8 mouse cellular contexts compared by ENCODE assay signal in the genomic region with DNA sequence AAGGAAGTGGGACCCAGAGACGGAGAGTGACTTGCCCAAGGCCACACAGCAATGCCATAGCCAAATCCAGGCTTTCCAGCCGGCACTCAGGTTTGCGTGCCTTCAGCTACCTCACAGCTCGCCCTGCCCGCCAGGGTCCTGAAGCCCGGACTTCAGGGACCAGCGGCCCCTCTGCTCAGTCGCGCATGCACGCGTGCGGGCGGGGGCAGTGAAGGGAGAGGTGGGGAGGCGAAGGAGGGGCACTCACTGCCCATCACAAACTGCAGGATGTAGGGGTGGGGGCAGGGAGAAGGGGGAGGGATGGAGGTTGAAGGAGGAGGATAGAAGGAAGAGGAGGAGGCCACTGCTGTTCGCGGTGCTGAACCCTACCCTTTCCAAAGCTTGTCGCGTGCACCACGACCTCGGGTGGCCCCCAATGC. TPM values are rescaled to one million over a fixed set of nuclear protein-coding genes. Genes with fewer than 3 reads are reported as not detected.
DNase-seq lines count a peak whose midpoint lies in the region; ATAC-seq and TF ChIP-seq lines count a peak whose summit lies in the region.

No protein-coding gene starts in this region.

- peak overlapping the region; percentile 49 for H3K4me3 ChIP-seq in heart, embryonic 10.5 days
- H3K4me3 ChIP-seq in hindbrain, embryonic 10.5 days = peak overlapping the region; percentile 38
- H3K4me3 ChIP-seq in midbrain, embryonic 10.5 days = peak overlapping the region; percentile 32
- H3K4me3 ChIP-seq in cerebellum, adult 2 months (replicated peaks; ENCODE audit: insufficient read depth, low read depth, low read length) = no peak overlapping the region

- no peaks in the 10 kb centered on the region for H3K36me3 ChIP-seq in heart, embryonic 10.5 days
- no peaks in the 10 kb centered on the region for H3K36me3 ChIP-seq in hindbrain, embryonic 10.5 days
- no peaks in the 10 kb centered on the region for H3K36me3 ChIP-seq in midbrain, embryonic 10.5 days

- no peaks in the 10 kb centered on the region for H3K9me3 ChIP-seq in heart, embryonic 10.5 days
- no peaks in the 10 kb centered on the region for H3K9me3 ChIP-seq in hindbrain, embryonic 10.5 days
- H3K9me3 ChIP-seq in midbrain, embryonic 10.5 days (replicated peaks) = no peaks in the 10 kb centered on the region

- no peak for TF ChIP-seq POLR2A in cerebellum, adult 2 months (IDR thresholded peaks at IDR 0.05; ENCODE audit: borderline replicate concordance, insufficient read depth, low read length)

- peaks cover 81% of the 10 kb centered on the region for H3K4me1 ChIP-seq in heart, embryonic 10.5 days
- peaks cover 91% of the 10 kb centered on the region for H3K4me1 ChIP-seq in hindbrain, embryonic 10.5 days (replicated peaks)
- peaks cover 91% of the 10 kb centered on the region for H3K4me1 ChIP-seq in midbrain, embryonic 10.5 days
- no peaks in the 10 kb centered on the region for H3K4me1 ChIP-seq in cerebellum, adult 2 months (ENCODE audit: control insufficient read depth, insufficient read depth, low read length)

- TF ChIP-seq CTCF in cerebellum, adult 2 months (IDR thresholded peaks at IDR 0.05; ENCODE audit: borderline replicate concordance, insufficient read depth, low read depth, low read length) = no peak

- ATAC-seq in monocyte, adult 5-6 weeks (replicated peaks; ENCODE audit: insufficient number of reproducible peaks, low FRiP score, low TSS enrichment, poor library complexity, severe bottlenecking) = no peak
- ATAC-seq in frontal cortex, adult (ENCODE audit: low TSS enrichment) = no peak

- 1% methylated on average over 20 of the region's 20 CpGs for WGBS in heart, embryonic 10.5 days
- WGBS in hindbrain, embryonic 10.5 days = under 1% methylated on average over 20 of the region's 20 CpGs
- WGBS in midbrain, embryonic 10.5 days = under 1% methylated on average over 20 of the region's 20 CpGs
- WGBS in cerebellum, adult 2 months = under 1% methylated on average over 20 of the region's 20 CpGs

- peaks cover 100% of the 10 kb centered on the region for H3K27me3 ChIP-seq in heart, embryonic 10.5 days (ENCODE audit: insufficient read depth, poor library complexity, severe bottlenecking)
- peaks cover 100% of the 10 kb centered on the region for H3K27me3 ChIP-seq in hindbrain, embryonic 10.5 days (ENCODE audit: insufficient read depth, poor library complexity, severe bottlenecking)
- H3K27me3 ChIP-seq in midbrain, embryonic 10.5 days (ENCODE audit: low read depth, poor library complexity, severe bottlenecking) = peaks cover 100% of the 10 kb centered on the region
- peaks cover 24% of the 10 kb centered on the region for H3K27me3 ChIP-seq in cerebellum, adult 2 months (ENCODE audit: control insufficient read depth, insufficient read depth, low read length)

- no peak overlapping the region for H3K27ac ChIP-seq in heart, embryonic 10.5 days
- H3K27ac ChIP-seq in hindbrain, embryonic 10.5 days = no peak overlapping the region
- H3K27ac ChIP-seq in midbrain, embryonic 10.5 days (replicated peaks) = no peak overlapping the region
- no peak overlapping the region for H3K27ac ChIP-seq in cerebellum, adult 2 months (ENCODE audit: insufficient read depth, low read length)

- DNase-seq in heart, embryonic 10.5 days (ENCODE audit: low spot score) = no peak
- no peak for DNase-seq in heart, postnatal 4 days
- DNase-seq in ES-CJ7 (ENCODE audit: low read depth, low spot score) = peak; percentile 91
- peak; percentile 49 for DNase-seq in hindbrain, embryonic 10.5 days (ENCODE audit: low spot score)
- peak; percentile 53 for DNase-seq in midbrain, embryonic 10.5 days (ENCODE audit: low spot score)
- DNase-seq in cerebellum, adult 2 months = no peak

RNA-seq across cellular contexts. Expression of gene Skor1, which starts 1.9 kb away (rescaled TPM):
- 0.06 TPM in 1 of 2 replicates, not detected in the other for polyA plus RNA-seq in heart, embryonic 10.5 days (2016; fragmentation: Nextera tagmentation; extraction: Ambion mirVana)
- total RNA-seq in heart, postnatal 4 days (2021) = under 1 TPM; 0.10 to 0.23 TPM
- 0.68 and 6.8 TPM in 2 replicates for polyA plus RNA-seq in hindbrain, embryonic 10.5 days (2016; fragmentation: Nextera tagmentation; extraction: Ambion mirVana)
- 0.12 TPM in 1 of 2 replicates, not detected in the other for polyA plus RNA-seq in midbrain, embryonic 10.5 days (2016; fragmentation: Nextera tagmentation; extraction: Ambion mirVana)
- total RNA-seq in monocyte, adult 5-6 weeks (2017) = not detected in 3 replicates
- polyA plus RNA-seq in cerebellum, adult 2 months (2012; rRNA removed) = 7.1 and 9.2 TPM in 2 replicates

Comparison
In these comparisons a context has a peak if more than half of its experiments do, and no peak if none do; other contexts are left out.
1. DNase-seq: peak in ES-CJ7 (single experiment), hindbrain, embryonic 10.5 days (single experiment) and midbrain, embryonic 10.5 days (single experiment); none in heart, embryonic 10.5 days (single experiment), heart, postnatal 4 days (single experiment) and cerebellum, adult 2 months (0 of 2).